Mouse (Mus musculus): ENCODE measurements around the gene Bicd2.

- TF ChIP-seq CTCF (IDR thresholded peaks at IDR 0.05), result no peak
- no peak for TF ChIP-seq EP300 (IDR thresholded peaks at IDR 0.05)
These were observed 16.5 kb upstream of the Bicd2 start for GRCm38 (mm10) chr13:49324871-49325270.

Data from lung, postnatal 0 days (tissue).